Mouse (Mus musculus): ENCODE data around the gene Rassf5. TPM values are rescaled to one million over a fixed set of nuclear protein-coding genes. Genes with fewer than 3 reads are reported as not detected.
A peak's percentile ranks its signal among the peaks of the same experiment; 100 is the strongest.
"Not testable (repeated sequence)": the region's sequence is repeated elsewhere in the genome, so short reads cannot be mapped to it uniquely, and the experiment has no call there.

The Rassf5 gene
- polyA plus RNA-seq, 1 experiment from 2014 or later = 7.5 TPM

DNA sequence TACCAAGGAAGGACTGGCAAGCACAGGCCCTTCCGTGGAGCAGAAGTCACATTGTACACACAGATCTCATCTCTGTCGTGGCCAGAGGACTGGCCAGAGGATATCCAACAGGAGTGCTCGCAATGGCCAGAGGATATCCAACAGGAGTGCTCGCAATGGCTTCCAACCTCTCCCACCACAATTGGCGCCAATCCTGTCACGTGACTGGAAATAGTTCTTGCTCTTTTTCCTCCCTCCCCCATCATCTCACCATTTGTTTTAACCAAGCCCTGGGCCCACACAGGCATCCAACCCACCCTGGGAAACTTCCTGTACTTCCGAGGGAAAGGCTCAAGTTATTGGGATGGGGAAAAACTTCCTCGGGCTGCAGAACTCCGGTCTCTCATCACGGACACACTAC, 23.7 kb upstream of the Rassf5 start:
- TF ChIP-seq CTCF (IDR thresholded peaks at IDR 0.05) = no peak
- no peak for TF ChIP-seq EP300 (IDR thresholded peaks at IDR 0.05)
- H3K4me2 ChIP-seq (replicated peaks; ENCODE audit: low read depth, low read length) = no peak overlapping the region
- H3K27ac ChIP-seq (ENCODE audit: low read length) = no peak overlapping the region
- DNase-seq (ENCODE audit: low spot score) = no peak
- no peaks in the 10 kb centered on the region for H3K4me1 ChIP-seq (ENCODE audit: insufficient read depth, low read depth, low read length)
- no peak for ATAC-seq
- H3K27me3 ChIP-seq (replicated peaks; ENCODE audit: insufficient read depth, low read length) = no peaks in the 10 kb centered on the region
- peaks cover 4% of the 10 kb centered on the region; the same call in 1 of the 2 replicates for H3K36me3 ChIP-seq (ENCODE audit: insufficient read depth, low read length)
- no peaks in the 10 kb centered on the region for H3K9me3 ChIP-seq (ENCODE audit: low read length)
- WGBS = 69% methylated on average over 10 of the region's 10 CpGs
- no peak overlapping the region for H3K4me3 ChIP-seq (ENCODE audit: low read depth, low read length)
- no peak overlapping the region for H3K9ac ChIP-seq (replicated peaks; ENCODE audit: low read depth)

DNA sequence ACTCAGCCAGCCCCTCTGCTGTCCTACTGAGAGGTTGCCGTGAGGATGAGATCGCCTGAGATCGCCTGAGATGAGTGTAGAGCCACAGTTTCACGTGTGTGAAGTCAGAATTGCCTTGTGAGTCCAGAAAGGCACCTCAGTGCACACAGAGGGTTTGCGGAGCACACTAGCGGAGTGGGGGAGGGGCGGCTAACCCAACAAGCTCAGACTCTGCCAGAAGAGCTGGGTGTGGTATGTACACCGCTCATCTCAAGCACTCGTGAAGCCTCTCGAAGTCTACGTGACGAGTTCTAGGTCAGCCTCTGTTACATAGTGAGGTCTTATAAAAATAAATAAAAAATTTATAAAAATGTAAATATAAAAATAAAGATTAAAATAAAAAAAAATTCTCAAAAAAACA, 18.8 kb upstream of the Rassf5 start:
- ATAC-seq = peak; percentile 60; the same call in 1 of the 2 replicates
- Histone ChIP-seq H3K9me3 (ENCODE audit: low read length) (no peaks in the 10 kb centered on the region), H3K4me2 (replicated peaks; ENCODE audit: low read depth, low read length) (no peak overlapping the region), H3K9ac (replicated peaks; ENCODE audit: low read depth) (no peak overlapping the region), H3K27me3 (replicated peaks; ENCODE audit: insufficient read depth, low read length) (no peaks in the 10 kb centered on the region), H3K4me1 (ENCODE audit: insufficient read depth, low read depth, low read length) (no peaks in the 10 kb centered on the region), H3K36me3 (ENCODE audit: insufficient read depth, low read length) (no peaks in the 10 kb centered on the region), H3K4me3 (ENCODE audit: low read depth, low read length) (no peak overlapping the region), H3K27ac (ENCODE audit: low read length) (no peak overlapping the region)
- no peak for DNase-seq (ENCODE audit: low spot score)
- TF ChIP-seq EP300 (IDR thresholded peaks at IDR 0.05) (no peak), CTCF (IDR thresholded peaks at IDR 0.05) (no peak)
- 47% methylated on average over 12 of the region's 12 CpGs for WGBS

- Histone ChIP-seq H3K4me2 (replicated peaks; ENCODE audit: low read depth, low read length) (no peak overlapping the region), H3K27ac (ENCODE audit: low read length) (no peak overlapping the region), H3K4me3 (ENCODE audit: low read depth, low read length) (no peak overlapping the region), H3K4me1 (ENCODE audit: insufficient read depth, low read depth, low read length) (no peaks in the 10 kb centered on the region), H3K27me3 (replicated peaks; ENCODE audit: insufficient read depth, low read length) (no peaks in the 10 kb centered on the region), H3K9ac (replicated peaks; ENCODE audit: low read depth) (no peak overlapping the region), H3K9me3 (ENCODE audit: low read length) (no peaks in the 10 kb centered on the region), H3K36me3 (ENCODE audit: insufficient read depth, low read length) (no peaks in the 10 kb centered on the region)
- no peak for ATAC-seq
- 30% methylated on average over 10 of the region's 10 CpGs for WGBS
- TF ChIP-seq EP300 (IDR thresholded peaks at IDR 0.05) = no peak
- peak; percentile 91 for TF ChIP-seq CTCF (IDR thresholded peaks at IDR 0.05)
- peak; percentile 83 for DNase-seq (ENCODE audit: low spot score)
Measured at GRCm38 (mm10) chr1:131260309-131260656, 15.2 kb upstream of the Rassf5 start.

GRCm38 (mm10) chr1:131259632-131260308, 14.7 kb upstream of the Rassf5 start:
- DNase-seq (ENCODE audit: low spot score) (no peak), ATAC-seq (no peak)
- H3K4me2 ChIP-seq (replicated peaks; ENCODE audit: low read depth, low read length) = no peak overlapping the region
- H3K4me3 ChIP-seq (ENCODE audit: low read depth, low read length) = no peak overlapping the region
- H3K9ac ChIP-seq (replicated peaks; ENCODE audit: low read depth) = no peak overlapping the region
- no peaks in the 10 kb centered on the region for H3K9me3 ChIP-seq (ENCODE audit: low read length)
- no peaks in the 10 kb centered on the region for H3K27me3 ChIP-seq (replicated peaks; ENCODE audit: insufficient read depth, low read length)
- no peaks in the 10 kb centered on the region for H3K36me3 ChIP-seq (ENCODE audit: insufficient read depth, low read length)
- H3K27ac ChIP-seq (ENCODE audit: low read length) = no peak overlapping the region
- 63% methylated on average over 10 of the region's 10 CpGs for WGBS
- no peaks in the 10 kb centered on the region for H3K4me1 ChIP-seq (ENCODE audit: insufficient read depth, low read depth, low read length)
- TF ChIP-seq CTCF (IDR thresholded peaks at IDR 0.05) = no peak
- TF ChIP-seq EP300 (IDR thresholded peaks at IDR 0.05) = no peak

DNA sequence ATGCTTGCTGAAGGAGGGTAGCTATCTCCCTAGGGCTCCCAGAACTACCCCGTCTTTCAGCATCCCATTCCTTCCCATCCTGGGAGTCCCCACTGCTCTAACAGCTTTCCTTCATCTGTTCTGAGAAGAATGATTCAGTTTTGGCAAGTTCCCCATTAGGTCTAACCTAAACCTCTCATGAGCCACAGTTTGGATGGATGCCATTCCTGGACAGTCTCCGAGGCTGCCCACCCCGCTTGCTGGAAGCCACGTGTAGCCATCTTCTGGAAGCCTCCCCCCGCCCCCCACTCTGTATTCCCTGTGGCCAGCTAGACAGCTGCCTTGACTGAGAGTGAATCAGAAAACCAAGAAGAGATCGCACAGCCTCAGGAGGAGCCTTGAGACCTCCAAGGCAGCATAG, 12.2 kb upstream of the Rassf5 start:
- no peak overlapping the region for H3K9ac ChIP-seq (replicated peaks; ENCODE audit: low read depth)
- no peaks in the 10 kb centered on the region for H3K4me1 ChIP-seq (ENCODE audit: insufficient read depth, low read depth, low read length)
- WGBS = 78% methylated on average over 6 of the region's 6 CpGs
- no peak overlapping the region for H3K4me2 ChIP-seq (replicated peaks; ENCODE audit: low read depth, low read length)
- H3K36me3 ChIP-seq (ENCODE audit: insufficient read depth, low read length) = no peaks in the 10 kb centered on the region
- H3K9me3 ChIP-seq (ENCODE audit: low read length) = no peaks in the 10 kb centered on the region
- no peak overlapping the region for H3K27ac ChIP-seq (ENCODE audit: low read length)
- no peak overlapping the region for H3K4me3 ChIP-seq (ENCODE audit: low read depth, low read length)
- no peak for DNase-seq (ENCODE audit: low spot score)
- no peak for TF ChIP-seq CTCF (IDR thresholded peaks at IDR 0.05)
- no peak for TF ChIP-seq EP300 (IDR thresholded peaks at IDR 0.05)
- no peaks in the 10 kb centered on the region for H3K27me3 ChIP-seq (replicated peaks; ENCODE audit: insufficient read depth, low read length)
- ATAC-seq = no peak

DNA sequence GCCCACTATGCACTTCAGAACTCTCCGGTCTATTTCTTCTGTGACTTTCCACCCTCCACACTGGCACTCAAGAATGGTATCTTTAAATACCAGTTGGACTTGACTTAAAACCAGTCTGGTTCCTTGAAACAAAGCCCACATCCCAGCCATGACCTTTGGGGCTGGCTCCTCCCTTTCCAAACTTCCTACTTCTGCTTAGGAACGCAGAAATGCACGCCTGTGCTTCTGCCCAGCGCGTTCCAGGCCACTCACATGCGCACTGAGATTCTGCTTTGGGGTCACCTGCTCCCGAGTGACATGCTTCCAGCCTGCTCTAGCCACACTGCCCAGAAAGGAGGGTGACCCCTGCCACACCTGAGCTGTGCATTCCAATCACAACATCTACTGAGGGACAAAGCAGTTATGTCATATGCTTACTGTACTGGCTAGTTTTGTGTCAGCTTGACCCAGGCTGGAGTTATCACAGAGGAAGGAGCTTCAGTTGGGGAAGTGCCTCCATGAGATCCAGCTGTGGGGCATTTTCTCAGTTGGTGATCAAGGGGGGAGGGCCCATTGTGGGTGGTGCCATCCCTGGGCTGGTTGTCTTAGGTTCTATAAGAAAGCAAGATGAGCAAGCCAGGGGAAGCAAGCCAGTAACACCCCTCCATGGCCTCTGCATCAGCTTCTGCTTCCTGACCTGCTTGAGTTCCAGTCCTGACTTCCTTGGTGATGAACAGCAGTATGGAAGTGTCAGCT, 7.6 kb upstream of the Rassf5 start:
- H3K4me1 ChIP-seq (ENCODE audit: insufficient read depth, low read depth, low read length); H3K27ac ChIP-seq (ENCODE audit: low read length); H3K4me2 ChIP-seq (replicated peaks; ENCODE audit: low read depth, low read length); H3K4me3 ChIP-seq (ENCODE audit: low read depth, low read length); H3K27me3 ChIP-seq (replicated peaks; ENCODE audit: insufficient read depth, low read length); H3K36me3 ChIP-seq (ENCODE audit: insufficient read depth, low read length); H3K9me3 ChIP-seq (ENCODE audit: low read length); H3K9ac ChIP-seq (replicated peaks; ENCODE audit: low read depth): not testable (repeated sequence)
- 51% methylated on average over 7 of the region's 7 CpGs for WGBS
- ATAC-seq (peak; percentile 63), DNase-seq (ENCODE audit: low spot score) (peak; percentile 49)

Data from lung, postnatal 0 days (tissue).